Mouse (Mus musculus): ENCODE data around the gene Cachd1.

GRCm38 (mm10) chr4:100779023-100779422 is 2.5 kb downstream of the Cachd1 start:
- TF ChIP-seq MAX (IDR thresholded peaks at IDR 0.05; ENCODE audit: low read depth) (no peak), POLR2A (IDR thresholded peaks at IDR 0.05; ENCODE audit: insufficient read length, low read depth) (no peak), TCF12 (IDR thresholded peaks at IDR 0.05; ENCODE audit: insufficient read depth, poor library complexity, severe bottlenecking) (no peak), MYOG (IDR thresholded peaks at IDR 0.05; ENCODE audit: control insufficient read depth in 1 of 3, insufficient read depth in 1 of 3, insufficient read length in 2 of 3, low read depth in 2 of 3) (no peak), USF1 (IDR thresholded peaks at IDR 0.05; ENCODE audit: low read depth) (no peak), SRF (IDR thresholded peaks at IDR 0.05; ENCODE audit: control insufficient read depth, insufficient read length, low read depth) (no peak), MYOD1 (IDR thresholded peaks at IDR 0.05; ENCODE audit: control insufficient read depth in 1 of 3, insufficient read length in 2 of 3, low read depth in 2 of 3) (no peak), POLR2AphosphoS2 (IDR thresholded peaks at IDR 0.05; ENCODE audit: insufficient read length, low read depth) (no peak), E2F4 (IDR thresholded peaks at IDR 0.05; ENCODE audit: insufficient read depth) (no peak), REST (IDR thresholded peaks at IDR 0.05; ENCODE audit: insufficient read depth, insufficient read length) (no peak), TCF3 (IDR thresholded peaks at IDR 0.05; ENCODE audit: insufficient read length, low read depth) (no peak), CEBPB (IDR thresholded peaks at IDR 0.05; ENCODE audit: insufficient read depth, poor library complexity, severe bottlenecking) (no peak)
